Mouse (Mus musculus) WW6 (cell line): ENCODE measurements at regions not wholly inside any gene's neighbourhood (a gene's known extent, or its start where the extent isn't known, plus 50 kb on each side); places are given as distances from the start of the nearest gene placed in this dataset.

Source experiments
- DNase-seq: peaks from one replicate; pipeline ENCODE4 v3.0.0-alpha.2; 2013; ENCODE audit warnings: low read depth, low spot score

DNA sequence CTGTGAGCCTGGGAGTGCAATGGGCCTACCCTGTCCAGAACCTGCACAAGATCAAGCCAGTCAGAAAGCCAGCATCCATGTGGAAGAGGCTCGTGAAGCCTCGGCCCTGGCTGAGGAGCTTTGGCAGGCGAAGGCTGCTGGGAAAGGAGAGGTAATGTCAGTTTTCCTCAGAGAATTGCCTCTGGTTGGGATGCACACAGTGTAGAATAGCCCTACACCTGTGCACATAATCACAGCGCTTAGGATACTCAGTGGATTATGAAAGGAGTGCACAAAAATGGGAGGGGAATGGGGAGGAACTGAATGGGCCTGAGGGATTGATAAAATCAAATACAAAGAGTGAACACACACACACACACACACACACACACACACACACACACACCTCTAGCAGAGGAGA, 319.9 kb upstream of the Sphkap start:
- no peak for DNase-seq

- DNase-seq: no peak
Observed at GRCm38 (mm10) chr1:83727215-83727614, 319.2 kb upstream of the Sphkap start.

DNA sequence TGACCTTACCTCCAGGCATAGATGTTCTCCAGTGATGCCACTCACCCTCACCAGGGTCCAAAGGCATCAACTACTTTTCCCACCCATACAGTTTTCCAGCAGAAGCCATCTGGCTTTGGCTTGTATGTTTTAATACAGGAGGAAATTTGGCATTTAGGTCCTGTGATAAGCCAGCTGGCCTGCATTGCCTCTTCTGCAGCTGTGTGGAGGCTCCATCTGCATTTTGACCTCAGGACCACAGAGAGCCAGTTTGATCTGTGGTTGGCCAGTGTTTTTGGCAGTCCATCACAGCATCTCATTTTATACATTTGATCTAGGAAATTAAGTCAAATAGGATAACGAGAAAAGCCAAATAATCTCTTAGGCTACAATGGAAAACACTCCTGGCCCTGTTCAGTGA, 315.1 kb upstream of the Sphkap start:
- no peak for DNase-seq

DNA sequence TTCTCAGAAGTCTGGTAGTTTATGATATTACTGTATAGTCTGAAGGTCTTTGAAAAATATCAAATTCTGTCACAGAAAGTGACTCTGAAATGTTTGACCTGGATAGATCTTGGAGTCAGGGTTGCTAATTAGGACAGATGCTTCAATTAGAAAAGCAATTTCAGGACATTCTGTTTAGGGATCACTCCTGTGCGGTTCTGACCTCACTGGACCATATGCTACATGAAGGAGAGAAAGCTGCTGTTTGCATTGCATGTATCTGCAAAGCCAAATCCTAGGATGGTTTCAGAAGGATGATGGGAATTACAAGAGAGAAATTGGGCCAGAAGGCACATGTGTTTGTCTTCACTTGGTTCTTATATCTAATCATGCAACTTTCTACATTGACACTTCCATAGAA, 312.2 kb upstream of the Sphkap start:
- no peak for DNase-seq

DNA sequence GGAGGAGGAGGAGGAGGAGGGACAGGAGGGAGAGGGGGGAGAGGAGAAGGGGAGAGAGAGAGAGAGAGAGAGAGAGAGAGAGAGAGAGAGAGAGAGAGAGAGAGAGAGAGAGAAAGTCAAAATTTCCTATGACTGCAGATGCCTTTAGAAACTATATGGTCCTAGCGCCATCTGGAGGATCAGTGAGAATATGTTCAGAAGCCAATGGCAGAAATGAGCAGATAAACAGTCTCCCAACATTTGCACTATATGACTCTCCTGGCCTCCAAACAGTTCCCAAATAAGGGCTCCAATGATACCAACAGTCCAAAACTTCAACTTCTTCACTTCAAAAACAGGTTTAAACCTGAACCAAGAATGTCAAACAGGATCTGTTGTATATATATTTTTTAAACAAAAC, 309.1 kb upstream of the Sphkap start:
- DNase-seq: no peak

DNA sequence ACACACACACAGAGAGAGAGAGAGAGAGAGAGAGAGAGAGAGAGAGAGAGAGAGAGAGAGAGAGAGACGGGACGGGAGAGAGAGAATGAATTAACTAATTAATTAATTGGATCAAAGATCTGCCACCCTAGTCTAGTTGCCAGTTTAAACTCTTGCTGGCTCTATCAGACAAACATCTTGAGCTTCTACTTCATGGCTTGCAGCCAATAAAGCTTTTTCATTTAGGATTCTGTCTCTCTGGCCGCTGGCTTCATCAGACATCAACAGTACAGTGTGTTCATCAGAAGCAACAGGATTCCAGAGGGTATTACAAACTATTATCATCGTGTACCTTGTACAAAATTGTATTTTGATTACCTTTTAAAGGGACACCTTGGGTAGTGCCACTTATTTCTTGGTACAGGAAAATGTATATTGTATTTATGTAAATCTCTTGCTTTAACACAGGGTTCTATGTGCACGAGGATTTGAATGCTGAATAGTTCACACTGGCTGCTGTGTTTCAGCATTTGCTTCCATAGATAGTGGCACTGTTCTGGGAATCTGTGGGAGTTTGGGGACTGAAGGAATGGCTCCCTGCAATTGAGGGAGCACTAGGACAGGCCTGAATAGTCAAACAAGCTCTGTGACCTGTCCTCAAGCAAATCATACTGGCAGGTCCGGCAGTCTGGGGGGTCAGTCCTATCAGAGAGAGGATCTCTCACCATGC, 293.9 kb upstream of the Sphkap start:
- no peak for DNase-seq

DNA sequence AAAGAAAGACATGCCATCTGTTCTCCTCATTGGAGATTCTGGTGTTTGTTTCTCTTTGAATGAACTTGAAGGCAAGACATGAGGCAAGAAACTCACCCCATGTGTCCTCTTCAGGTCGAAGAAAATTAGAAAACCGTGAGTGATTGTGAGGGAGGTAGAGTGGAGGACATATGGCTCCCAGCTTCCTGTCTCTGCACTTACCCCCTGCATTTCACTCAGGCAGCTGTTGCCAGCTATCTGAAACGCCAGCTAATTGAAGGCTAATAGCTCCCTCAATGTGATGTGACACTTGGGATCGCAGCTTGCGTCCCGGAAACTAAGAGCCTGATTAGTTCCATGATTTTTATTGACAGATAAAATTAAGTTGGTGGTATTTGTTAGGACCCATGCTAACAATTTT, 289.4 kb upstream of the Sphkap start:
- no peak for DNase-seq

- DNase-seq: no peak
Observed at GRCm38 (mm10) chr1:83685221-83685620, 277.2 kb upstream of the Sphkap start.

DNA sequence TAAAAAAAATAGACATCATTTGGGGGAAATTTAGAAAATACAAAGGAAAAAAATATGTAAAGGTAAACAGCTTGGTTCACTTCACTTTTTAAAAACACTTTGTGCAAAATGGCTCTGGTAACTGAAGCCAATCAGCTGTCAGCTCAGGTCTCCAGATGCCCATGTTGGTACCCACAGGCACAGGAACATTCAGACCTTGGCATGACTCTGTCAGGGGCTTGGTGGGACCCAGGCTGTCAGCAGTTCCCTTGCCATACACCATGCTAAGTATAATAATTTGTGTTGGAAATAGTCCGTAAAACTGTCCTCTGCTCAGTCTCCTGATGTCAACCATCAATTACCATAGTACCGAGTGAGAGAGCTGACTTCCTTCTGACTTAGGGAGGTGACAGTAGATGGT, 257.3 kb upstream of the Sphkap start:
- no peak for DNase-seq

GRCm38 (mm10) chr1:83661808-83662802, 254.1 kb upstream of the Sphkap start:
- no peak for DNase-seq

DNA sequence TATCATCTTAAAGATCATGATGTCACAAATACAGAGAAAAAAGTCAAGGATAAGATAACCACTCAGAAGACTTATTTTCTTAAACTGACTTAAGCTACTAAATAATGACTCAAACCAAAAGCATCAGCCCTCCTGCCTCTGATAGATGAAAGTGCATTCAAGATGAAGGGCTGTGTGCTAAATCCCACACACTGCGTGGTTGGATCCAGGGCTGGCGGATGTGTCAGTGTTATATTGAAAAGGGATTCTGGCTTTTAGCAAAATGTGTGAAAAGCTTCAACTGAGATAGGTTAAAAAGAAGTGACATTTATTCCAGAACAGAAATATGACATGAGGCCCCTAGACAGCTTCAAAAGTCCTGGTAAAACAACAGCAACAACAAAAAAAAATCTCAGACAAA, 245.7 kb upstream of the Sphkap start:
- DNase-seq: no peak

GRCm38 (mm10) chr1:83645606-83646005, 237.6 kb upstream of the Sphkap start:
- no peak for DNase-seq

- no peak for DNase-seq
Observed at GRCm38 (mm10) chr1:83642656-83643055, 234.7 kb upstream of the Sphkap start.

- no peak for DNase-seq
Observed at GRCm38 (mm10) chr1:83636051-83636450, 228.1 kb upstream of the Sphkap start.

- DNase-seq: no peak
Observed at GRCm38 (mm10) chr1:83631798-83632197, 223.8 kb upstream of the Sphkap start.

DNA sequence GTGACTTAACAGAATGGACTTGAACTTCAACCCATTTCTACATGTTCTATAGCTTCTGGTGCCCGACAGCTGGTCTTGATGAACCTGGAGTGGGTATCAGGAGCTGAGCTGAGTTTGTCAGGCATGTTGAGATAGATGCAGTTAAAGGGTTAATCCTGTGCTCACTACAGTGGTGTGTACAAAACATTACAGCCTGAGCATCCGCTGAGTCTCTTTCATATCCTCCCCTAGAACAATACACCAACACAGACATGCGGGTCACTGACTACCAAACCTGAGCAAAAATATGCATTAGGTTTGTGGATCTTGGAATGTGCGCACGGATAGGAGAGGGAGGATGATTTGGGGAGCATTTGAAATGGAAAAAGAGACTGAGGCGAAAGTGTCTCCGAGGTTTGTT, 223.4 kb upstream of the Sphkap start:
- no peak for DNase-seq

- no peak for DNase-seq
Observed at GRCm38 (mm10) chr1:83587258-83587657, 179.3 kb upstream of the Sphkap start.

GRCm38 (mm10) chr1:83583041-83583440, 175.0 kb upstream of the Sphkap start:
- DNase-seq: no peak

GRCm38 (mm10) chr1:83569991-83570390, 162.0 kb upstream of the Sphkap start:
- DNase-seq: no peak

DNA sequence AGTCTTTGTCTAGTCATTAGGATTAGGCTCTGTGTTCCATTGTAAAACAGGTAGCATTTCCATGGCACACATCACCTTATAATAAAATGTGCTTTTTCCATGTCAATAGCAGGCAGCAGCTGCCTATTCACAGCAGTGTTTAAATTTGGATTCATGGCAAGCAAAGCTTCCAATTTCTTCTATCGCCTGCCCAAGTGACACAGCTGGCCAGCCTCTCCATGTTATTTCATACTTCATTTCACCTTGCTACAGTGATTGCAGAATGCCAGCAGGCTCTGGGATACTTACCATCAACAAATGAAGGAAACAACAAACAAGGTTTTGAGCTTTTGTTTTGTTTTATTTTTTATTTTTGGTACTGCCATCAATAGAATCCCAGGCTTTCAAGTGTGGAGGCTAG, 160.7 kb upstream of the Sphkap start:
- DNase-seq: no peak

DNA sequence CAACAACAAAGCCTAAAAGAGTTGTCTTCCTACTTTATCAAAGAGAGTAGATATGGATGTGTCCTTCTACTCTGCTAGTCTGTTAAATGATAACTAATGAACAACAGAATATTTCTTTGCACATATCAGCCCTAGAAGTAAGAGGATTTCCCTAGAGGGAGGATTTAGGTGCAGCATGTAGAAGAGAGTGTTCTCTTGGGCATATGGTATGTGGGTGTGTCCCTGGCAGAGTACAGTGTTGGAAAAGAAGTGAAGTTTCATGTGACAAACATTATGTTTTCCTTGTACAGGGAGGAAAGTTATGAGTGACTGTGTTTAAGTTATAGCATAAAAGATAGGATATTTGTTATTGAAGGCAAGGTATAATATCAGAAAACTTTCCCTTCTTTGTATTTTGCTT, 143.6 kb upstream of the Sphkap start:
- no peak for DNase-seq

DNA sequence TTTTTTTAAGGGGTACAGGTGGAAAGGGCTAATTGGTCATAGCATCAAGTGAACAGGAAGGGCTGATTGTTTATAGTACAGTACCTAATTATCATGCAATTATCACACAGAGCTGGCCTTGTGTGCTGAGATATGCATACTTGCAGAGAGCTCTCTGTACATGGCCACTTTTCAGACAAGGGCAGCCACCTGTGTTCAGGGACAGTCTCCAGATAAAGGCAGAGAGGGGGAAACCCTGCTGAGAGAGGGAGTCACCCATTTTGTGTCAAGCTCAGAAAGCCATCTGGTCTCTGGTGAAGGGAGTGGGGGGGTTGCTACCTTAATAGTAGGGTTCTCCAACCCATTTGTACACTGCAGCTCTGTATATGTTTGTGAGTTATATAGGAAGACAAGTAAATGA, 127.5 kb upstream of the Sphkap start:
- DNase-seq: no peak

- no peak for DNase-seq
Observed at GRCm38 (mm10) chr1:83527803-83528202, 119.8 kb upstream of the Sphkap start.
